Mouse (Mus musculus): ENCODE results near the gene Rab6a. TPM values are rescaled to one million over a fixed set of nuclear protein-coding genes. Genes with fewer than 3 reads are reported as not detected.
A peak's percentile ranks its signal among the peaks of the same experiment; 100 is the strongest.
"Not testable (repeated sequence)": the region's sequence is repeated elsewhere in the genome, so short reads cannot be mapped to it uniquely, and the experiment has no call there.

Gene Rab6a
- 10 to 100 TPM; 64.9 to 73.3 (median 68.4) TPM for total RNA-seq (2022)

DNA sequence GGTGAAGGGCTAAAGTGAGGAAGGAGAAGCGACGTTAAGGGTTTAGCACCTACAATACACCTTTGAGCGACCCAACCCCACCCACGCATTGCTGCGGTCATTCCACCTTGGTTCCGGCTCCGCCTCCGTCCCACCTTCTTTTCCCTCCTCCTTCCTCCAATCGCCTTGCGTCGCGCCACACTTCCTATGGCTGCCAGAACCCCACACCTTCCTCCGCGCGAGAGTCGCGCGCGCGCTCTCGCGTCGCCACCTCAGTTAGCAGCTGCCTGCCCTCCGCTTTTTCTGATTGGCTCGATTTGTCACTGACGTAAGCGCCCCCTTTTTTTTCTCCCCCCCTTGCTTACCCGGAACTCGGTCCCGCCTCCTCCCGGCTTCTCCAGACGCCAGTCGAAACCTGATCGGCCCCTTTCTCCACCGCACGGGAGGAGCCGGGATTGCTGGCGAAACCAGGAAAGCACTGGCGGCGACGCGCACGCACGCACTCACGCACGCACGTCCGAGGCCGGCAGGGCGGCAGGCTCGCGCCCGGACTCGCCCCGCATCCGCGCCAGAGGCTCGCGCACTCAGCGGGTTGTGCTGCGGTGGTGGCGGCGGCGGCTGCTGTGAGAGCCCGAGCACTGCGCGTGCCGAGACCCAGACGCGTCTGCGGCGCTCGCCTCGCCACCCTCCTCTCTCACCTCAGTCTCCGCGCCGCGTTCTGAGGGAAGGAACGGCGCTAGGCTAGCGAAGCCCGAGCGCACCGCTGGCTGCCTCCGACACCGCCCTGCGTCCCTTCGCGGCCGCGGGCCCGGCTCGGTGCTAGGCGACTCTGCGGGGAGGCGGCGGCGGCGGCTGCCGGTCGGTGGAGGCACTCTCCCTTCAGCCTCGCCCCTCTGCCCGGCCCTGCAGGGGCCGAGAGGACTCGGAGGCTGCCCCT lies at the start of gene Rab6a:
Gene Rab6a, plus strand, starts transcription at position 197 of the 916 bp plus-strand sequence.
- peak; percentile 94 to 97 for DNase-seq (ENCODE audit: low spot score in 2 of 2)

DNA sequence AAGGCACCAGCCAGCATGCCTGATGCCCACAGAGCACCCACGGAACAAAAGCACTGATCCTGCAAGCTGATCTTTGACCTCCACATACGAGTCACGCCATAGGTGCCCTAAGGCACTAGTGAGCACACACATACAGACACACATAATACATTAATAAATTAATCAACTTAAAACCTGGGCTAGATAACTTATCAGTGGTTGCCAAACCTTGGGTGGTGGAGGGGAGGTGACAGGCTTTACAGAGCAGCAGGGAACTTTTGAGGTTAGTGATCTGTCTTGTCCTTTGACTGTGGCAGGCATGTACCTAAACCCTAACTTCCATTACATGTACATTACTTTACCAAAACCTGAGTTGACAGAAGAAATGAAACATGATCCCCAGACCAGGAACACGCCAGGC lies 47.9 kb upstream of the Rab6a start:
- no peak for DNase-seq (ENCODE audit: low spot score in 2 of 2)

DNA sequence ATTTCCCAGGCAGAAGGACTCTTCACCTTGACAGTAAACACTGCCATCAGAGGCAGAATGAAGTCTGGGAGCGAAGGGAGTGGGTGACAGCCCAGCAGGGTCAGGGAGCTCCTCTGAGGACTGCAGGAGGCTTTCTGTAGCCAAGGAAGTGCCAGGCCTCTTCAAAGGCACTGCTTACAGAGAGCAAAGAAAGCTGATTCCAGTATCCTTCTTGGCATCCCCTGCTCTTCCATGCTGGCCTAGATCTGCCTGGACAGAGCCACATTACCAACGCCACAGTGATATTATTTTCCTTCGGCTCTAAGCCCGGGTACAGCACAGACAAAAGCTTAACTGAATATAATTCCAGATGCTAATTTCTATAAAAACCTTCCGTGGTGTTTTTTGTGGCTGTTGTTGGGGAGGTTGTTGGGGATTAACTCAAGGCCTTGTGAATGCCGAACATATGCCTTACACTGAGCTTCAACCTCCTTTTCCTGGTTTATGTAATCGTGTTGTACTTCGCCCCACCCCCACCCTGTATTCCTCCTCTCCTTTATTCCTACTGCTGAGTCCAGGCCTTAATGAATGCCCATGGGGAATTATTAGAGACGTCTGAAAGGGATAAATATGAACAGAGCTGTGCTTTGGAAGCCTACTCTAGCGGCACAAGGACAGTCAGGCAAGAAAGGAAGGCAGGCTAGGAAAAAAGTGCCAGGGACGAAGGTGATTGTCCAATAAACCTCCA lies 45.2 kb upstream of the Rab6a start:
- DNase-seq (ENCODE audit: low spot score in 2 of 2), result peak in 1 of 2 experiments; percentile 17

DNA sequence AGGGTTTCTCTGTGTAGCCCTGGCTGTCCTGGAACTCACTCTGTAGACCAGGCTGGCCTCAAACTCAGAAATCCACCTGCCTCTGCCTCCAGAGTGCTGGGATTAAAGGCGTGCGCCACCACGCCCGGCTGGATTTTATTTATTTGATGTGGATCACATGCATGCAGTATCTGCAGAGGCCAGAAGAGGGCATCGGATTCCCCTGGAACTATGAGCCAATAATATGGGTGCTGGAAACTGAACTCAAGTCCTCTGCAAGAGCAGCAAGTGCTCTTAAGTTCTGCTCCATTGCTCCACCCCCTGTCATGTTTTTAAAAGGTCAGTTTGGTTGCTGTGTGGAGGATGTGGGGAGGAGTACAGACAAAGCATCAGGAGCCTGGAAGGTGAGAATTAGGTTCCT lies 40.0 kb upstream of the Rab6a start:
- DNase-seq (ENCODE audit: low spot score in 2 of 2), result not testable (repeated sequence)

DNA sequence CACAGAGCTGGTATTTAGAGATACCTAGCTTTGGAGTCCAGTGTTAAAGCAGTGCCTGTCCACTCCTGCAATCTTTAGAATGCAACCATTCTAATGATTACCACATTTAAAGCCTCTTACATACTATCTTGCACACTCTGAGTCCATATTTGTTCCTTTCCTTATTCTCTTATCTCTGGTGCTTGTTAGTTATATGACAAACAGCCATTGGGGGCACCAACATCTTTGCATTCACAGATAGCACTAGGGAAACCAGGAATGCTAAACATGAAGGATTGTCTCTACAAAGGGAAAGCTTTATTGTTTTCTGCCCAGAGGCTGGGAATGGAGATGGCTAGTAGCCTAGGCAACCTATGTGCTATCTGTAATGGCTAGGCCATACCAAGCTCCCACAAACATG lies 37.3 kb upstream of the Rab6a start:
- DNase-seq (ENCODE audit: low spot score in 2 of 2), result no peak

DNA sequence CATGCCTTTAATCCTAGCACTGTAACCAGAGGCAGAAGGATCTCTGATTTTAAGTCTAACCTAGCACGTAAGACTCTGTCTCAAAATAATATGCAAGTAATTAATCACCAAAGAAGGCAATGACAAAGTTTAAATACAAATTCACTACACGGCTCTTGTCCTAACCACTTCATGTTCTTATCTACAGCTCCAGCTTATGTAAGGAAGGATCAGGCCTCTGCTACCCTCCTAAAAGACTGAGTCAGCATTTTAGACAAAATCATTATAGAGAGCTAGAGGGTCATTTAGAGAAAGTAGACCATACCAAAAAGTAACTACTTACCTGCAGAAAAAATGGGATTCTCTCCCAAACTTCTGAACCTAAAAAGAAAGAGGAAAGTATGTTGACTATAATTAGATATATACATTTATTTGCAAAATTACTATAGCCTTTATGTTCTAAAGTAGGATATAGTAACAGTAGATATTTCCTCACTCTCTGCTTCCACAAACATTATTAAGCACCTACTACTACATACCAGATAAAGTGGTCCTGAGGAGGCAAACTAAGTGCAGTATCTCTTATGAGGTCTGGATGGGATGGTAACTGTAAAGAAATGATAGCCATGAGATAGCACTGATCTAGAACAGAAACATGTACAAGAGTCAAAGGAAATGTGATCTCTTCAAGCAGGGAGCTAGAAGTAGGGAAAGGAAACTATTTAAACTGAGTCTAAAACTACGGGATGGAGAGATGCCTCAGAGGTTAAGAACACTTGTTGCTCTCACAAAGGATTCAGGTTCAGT lies 36.1 kb upstream of the Rab6a start:
- no peak for DNase-seq (ENCODE audit: low spot score in 2 of 2)

DNA sequence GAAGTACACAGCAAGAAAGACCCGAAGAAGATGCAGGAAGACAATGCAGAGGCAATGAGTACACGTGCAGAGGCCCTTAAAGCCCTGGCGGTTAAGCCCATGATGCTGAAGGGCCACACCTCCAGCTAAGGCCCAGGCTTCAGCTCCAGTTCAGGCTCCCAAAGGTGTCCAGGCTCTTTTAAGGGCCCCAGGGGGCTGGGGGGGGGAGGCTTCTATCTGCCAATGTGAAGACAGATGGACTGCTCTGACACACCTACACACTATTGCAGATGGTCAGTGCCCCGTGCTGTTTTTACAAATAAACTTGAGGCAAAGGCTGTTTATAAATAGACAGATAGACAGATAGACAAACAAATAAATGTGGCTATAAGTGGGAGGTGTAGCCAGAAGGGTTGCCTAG lies 35.1 kb upstream of the Rab6a start:
- no peak for DNase-seq (ENCODE audit: low spot score in 2 of 2)

DNA sequence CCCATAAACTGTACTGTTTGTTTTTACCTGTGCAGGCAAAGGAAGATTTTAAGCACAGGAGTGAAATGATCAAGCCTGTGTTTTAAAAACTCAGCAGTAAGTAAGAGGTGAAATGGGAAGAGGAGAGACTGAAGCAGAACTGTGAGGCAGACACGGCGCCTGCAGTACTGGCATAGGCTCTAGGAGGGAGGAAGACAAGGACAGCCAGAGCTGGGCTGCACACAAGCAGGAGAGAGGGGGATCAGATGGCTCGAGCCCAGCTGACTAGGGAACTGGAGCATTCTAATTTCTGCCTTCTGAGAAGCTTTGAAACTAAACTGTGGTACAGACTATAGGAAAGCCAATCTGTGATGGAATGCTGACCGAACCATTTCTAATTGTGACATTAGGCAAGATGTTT lies 34.5 kb upstream of the Rab6a start:
- DNase-seq (ENCODE audit: low spot score in 2 of 2), result no peak

DNA sequence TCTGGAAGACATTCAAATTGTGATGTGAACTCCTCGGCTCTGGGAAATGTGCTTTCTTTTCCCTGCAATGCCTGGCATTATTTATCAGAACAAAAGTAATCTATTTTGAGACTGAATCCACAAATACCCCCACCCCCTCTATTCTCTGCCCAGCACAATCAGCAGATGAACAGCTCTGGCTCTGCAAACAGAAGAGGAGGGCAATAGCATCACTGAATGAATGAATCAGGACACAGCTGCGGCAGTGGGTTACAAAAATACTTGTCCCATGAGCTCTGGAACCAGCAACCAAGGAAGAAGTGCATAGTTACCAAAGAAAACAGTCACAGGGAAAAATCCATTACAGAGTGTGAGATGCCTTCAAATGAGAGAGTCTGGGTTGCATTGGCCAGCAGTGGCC lies 28.4 kb upstream of the Rab6a start:
- no peak for DNase-seq (ENCODE audit: low spot score in 2 of 2)

DNA sequence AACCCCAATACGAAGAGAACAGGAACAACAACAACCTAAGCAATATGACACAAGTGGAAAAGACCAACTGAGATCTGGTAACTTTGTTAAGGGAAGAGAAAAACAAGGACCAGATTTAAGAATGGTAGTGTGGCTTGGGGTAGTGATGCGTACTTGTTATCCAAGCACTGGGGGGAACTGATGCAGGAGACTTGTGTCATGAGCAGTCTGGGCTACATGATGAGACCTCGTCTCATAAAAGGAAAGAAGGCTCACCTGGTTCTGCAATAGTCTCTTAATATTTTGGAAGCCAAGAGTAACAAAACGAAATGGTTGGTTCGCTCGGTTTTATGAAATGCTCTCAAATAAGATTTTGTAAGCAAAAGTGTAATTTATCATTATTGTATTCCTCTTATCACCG lies 25.0 kb upstream of the Rab6a start:
- DNase-seq (ENCODE audit: low spot score in 2 of 2), result no peak

DNA sequence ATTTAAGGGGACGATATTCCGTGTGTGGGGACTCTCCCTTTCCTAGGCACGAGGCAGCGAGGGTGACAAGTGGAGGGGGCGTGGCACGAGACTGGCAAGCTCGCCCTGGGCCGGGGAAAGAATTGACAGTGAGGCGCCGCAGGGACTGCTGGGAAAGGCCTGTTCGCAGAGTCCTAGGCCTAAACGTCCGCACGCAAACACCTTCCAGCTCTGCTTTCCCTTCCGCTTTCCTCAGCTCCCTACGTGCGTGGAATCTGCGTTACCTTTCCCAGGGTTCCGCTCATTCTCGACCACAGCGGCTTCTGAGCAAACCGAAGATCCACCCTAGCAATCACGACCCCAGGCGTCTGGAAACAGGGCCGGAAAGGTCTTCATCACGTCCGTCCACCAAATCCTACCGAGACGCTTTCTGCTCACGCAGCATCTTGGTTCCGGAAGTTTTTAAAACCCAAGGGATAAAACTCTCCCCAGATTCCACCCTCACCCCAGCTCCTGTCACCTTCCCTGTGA lies 24.4 kb upstream of the Rab6a start:
- DNase-seq (ENCODE audit: low spot score in 2 of 2), result peak; percentile 85 to 90

DNA sequence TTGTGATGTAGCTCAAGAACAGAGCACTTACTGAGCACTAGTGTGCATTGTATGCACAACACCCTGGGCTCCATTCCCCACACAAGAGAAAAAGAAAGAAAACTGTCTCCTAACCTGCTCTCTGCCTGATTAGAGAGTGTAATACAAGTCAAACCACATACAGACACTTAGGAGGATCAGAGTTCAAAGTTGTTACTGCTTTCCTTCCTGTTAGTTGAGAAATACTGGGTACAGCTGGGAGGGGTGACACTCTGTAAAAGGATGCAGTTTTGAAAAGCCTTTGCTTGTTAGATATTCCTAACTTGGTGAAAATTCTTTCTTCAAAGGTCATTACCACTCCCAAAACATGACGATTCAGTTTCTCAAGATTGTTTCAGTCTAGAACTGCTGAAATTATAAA lies 17.4 kb upstream of the Rab6a start:
- no peak for DNase-seq (ENCODE audit: low spot score in 2 of 2)

DNA sequence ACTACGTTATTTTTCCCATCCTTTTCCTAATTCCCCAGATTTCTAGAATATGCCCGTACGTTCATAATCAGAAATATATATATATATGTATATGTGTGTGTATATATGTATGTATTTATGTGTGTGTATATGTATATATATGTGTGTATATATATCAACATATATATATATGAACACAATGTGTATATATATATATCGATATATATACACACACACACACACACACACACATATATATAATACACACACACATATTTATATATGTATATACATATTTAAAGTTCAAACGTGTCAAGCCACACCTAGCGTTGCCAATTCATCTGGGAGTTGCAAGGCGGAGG lies 16.7 kb upstream of the Rab6a start:
- no peak for DNase-seq (ENCODE audit: low spot score in 2 of 2)

DNA sequence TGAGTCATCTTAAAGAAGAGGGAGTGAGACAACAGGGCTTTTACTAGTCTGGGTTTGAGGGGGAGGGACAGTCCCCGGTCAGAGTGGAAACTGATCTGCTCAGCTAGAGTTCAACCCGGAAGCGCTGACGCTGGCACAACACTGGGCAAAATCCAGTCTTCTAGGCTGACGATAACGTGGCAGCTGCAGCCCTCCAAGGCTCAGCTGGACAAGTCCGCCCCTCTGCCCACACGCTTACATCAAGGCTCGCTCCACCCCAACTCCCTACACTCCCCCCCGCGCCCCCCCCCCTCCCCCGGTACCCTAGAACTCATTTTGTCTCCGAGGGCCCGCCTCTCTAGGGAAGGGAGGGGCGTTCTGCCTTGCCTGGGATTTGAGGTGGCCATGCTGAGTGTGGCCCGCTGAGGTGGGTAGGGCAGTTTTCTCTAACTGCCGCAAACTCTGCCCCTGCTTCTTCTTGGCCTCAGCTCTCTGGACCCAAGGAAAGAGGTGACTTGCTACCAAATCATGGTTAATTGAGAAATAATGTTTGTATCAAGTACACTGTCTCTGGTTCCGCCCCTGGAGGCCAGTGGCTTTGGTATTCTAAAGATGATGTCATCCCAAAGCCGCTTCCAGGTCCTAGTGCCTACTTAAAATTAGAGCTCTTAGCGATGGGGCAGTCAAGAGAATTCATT lies 16.2 kb upstream of the Rab6a start:
- peak; percentile 73 to 76 for DNase-seq (ENCODE audit: low spot score in 2 of 2)

DNA sequence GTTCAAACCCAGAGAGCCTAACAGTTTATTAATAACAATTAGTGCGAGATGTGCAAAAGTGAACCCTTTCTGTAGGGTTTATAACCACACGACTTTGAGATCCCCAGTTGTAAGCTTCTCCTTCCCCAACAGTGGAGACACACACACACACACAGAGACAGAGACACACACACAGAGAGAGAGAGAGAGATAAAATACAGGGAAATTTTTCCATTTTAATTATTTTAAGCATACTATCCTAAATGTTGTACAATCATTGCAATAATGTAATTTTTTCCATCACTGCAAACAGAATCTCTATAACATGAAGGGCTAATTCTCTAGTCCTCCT lies 15.7 kb upstream of the Rab6a start:
- no peak for DNase-seq (ENCODE audit: low spot score in 2 of 2)

DNA sequence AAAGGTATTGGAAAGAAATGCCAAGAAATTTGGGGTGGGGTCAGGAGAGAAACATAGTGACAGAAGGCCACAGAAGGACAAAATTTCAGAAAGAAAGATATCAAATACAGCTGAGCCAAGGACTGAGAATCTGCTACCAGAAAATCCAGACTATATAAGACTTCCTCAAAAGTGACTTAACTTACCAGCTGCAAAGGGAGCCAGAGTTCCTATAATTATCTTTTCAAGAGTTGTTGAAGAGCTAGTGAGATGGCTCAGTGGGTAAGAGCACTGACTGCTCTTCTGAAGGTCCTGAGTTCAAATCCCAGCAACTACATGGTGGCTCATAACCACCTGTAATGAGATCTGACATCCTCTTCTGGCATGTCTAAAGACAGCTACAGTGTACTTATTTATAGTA lies 13.9 kb upstream of the Rab6a start:
- no peak for DNase-seq (ENCODE audit: low spot score in 2 of 2)

DNA sequence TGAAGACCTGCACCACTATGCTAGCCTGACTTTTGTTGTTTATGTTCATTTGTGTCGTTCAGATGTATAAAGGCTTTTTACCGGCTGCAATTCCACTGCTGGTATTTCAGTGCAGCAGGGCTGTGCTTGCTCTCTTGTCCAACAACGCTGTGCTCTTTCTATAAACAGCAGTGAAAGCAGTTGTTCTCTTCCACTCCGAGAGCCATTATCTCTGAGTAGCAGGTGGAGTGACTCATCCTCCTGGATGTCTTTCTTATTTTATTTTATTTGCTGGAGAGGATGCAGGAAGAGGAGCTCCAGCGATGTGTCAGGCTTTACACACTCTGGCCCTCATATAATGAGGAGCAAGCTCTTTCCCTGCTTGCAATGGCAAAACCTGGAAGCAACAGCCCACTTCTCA lies 7.0 kb upstream of the Rab6a start:
- DNase-seq (ENCODE audit: low spot score in 2 of 2), result no peak

DNA sequence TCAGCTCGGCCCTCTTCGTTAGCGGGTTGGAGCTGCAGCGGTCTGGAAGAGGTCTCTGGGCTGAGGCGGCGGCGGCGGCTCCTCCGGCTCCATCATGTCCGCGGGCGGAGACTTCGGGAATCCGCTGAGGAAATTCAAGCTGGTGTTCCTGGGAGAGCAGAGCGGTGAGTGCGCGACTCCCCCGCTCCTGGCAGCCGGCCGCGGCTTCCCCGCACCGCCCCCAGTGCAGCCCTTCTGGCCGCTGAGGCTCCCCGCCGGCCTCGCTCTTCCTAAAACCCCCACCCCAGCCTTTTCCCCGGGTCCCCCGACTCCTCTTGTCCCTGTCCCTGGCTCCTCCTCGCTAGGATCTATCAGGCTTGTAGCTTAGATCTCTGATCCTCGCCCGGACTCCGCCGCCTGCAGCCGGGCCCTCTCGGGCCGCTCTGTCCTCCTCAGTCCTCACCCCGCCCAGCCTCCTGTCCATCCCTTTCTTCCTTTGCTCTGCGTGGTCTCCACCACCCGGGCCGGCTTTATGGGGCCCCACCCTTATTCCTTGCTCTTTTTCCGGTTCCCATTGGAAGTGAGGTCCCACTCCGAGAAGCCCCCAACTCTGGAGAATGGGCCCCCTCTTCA lies 1.0 kb downstream of the Rab6a start, which contains the start of gene Mrpl48:
Gene Mrpl48, minus strand, starts transcription at position 172 of the 612 bp plus-strand sequence.
- peak; percentile 46 to 55 for DNase-seq (ENCODE audit: low spot score in 2 of 2)

DNA sequence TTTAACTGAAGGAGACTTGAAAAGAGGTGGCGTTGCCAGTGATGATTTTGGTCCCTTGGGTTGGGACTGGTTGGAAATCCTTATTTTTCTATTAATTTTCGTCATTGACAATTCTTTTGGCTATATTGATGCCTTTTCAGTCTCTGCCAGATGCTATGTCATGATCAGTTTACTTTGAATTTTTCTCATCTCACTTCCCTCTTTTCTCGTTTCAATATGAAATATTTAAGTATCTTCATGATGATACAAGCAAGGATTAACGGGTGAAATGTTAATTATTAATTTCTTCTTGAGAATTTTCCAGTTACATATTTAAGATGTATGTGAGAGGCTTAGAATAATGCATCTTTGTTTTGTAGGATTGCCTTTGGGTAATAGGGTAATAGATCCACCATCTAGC lies 1.7 kb downstream of the Rab6a start:
- no peak for DNase-seq (ENCODE audit: low spot score in 2 of 2)

DNA sequence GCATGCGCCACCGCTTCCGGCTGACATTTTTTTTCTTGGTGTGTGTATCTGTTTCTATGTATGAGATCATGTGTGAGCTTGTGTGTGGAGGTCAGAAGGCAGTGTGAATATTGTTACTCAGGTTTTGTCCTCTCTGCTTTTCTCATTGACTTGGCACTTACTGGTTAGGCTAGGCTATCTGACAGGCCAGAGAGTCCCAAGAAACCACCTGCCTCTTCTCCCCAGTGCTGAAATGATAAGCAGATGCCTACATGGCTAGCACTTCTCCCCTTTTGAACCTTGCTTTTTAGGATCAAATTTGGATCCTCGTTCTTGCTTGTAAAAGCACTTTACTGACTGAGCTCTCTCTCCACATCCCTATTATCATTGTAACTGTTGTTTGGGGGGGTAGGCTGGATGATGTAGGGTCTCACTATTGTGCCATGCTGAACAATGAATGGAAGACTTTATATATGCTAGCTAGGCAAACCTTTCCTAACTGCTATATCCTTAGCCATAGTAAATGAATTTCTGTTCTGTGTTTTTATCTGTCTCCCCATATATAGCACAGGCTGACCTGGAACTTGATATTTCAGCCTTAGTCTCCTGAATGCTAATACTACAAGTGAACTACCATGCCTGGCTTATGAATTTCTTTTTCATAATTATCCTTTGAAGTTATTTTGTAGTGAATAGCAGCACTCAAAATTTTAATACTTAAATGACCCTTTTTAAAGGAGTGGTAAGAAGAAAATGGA lies 9.1 kb downstream of the Rab6a start:
- no peak for DNase-seq (ENCODE audit: low spot score in 2 of 2)
